Comparison of ENCODE assay signal across 8 mouse cellular contexts in the genomic region with DNA sequence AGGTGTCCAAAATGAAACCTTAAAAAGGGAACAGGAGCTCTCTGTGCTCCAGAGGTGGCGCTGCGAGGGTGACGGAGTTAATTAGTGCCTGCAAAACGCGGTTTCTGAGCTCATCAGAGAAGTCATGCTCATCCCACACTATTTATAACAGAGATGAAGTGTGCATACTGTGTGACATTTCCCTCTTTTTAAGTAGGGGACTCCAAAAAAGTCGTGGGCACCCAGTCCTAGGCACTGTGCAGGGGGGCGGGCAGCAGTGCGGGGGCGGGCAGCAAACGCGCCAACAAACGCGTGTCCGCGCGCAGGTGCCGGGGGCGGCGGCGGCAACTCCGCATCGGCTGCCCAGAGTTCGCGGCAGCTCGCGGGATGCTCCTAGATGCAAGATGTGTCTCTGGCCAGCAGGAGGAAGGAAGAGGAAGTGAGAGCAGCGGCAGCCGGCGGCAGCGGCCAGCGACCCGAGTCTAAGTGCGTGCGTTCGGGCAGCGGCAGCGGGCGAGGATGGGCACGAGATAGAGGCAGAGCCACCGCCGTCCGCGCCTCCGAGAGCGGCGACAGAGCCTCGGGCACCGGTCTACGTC. TPM values are rescaled to one million over a fixed set of nuclear protein-coding genes. Genes with fewer than 3 reads are reported as not detected.
DNase-seq lines count a peak whose midpoint lies in the region; ATAC-seq and TF ChIP-seq lines count a peak whose summit lies in the region.

A gene (plus strand): TSS at position 464 of the 578 bp plus-strand sequence.

- no peaks in the 10 kb centered on the region for H3K36me3 ChIP-seq in forebrain, embryonic 11.5 days (ENCODE audit: control insufficient read depth, insufficient read depth, low read length)
- no peaks in the 10 kb centered on the region for H3K36me3 ChIP-seq in heart, embryonic 13.5 days
- H3K36me3 ChIP-seq in kidney, embryonic 16.5 days (ENCODE audit: insufficient read depth, low read length): no peaks in the 10 kb centered on the region
- H3K36me3 ChIP-seq in liver, adult 2 months (ENCODE audit: control insufficient read depth, insufficient read depth, low read length): no peaks in the 10 kb centered on the region
- no peaks in the 10 kb centered on the region for H3K36me3 ChIP-seq in midbrain, postnatal 0 days (ENCODE audit: insufficient read depth, low read length)
- H3K36me3 ChIP-seq in stomach, embryonic 14.5 days (ENCODE audit: control insufficient read depth, insufficient read depth, low read length): no peaks in the 10 kb centered on the region

- H3K4me2 ChIP-seq in forebrain, embryonic 11.5 days (ENCODE audit: low read depth, low read length, severe bottlenecking): peak within 1 kb of the TSS; percentile 94
- peak within 1 kb of the TSS; percentile 98 for H3K4me2 ChIP-seq in heart, embryonic 13.5 days
- H3K4me2 ChIP-seq in kidney, embryonic 16.5 days (replicated peaks; ENCODE audit: low read depth, low read length): peak within 1 kb of the TSS; percentile 97
- peak within 1 kb of the TSS; percentile 94 for H3K4me2 ChIP-seq in midbrain, postnatal 0 days (ENCODE audit: low read depth, low read length, poor library complexity, severe bottlenecking)
- H3K4me2 ChIP-seq in stomach, embryonic 14.5 days (replicated peaks; ENCODE audit: low read depth, low read length): peak within 1 kb of the TSS; percentile 91

- peak; percentile 65 for TF ChIP-seq CTCF in liver, adult 2 months (IDR thresholded peaks at IDR 0.05; ENCODE audit: low read depth, low read length)
- peak; percentile 67 for TF ChIP-seq CTCF in midbrain, postnatal 0 days (IDR thresholded peaks at IDR 0.05)

- H3K27ac ChIP-seq in brown adipose tissue, adult 24 weeks (replicated peaks; ENCODE audit: low read depth, low read length): peak within 1 kb of the TSS; percentile 65
- H3K27ac ChIP-seq in forebrain, embryonic 11.5 days (ENCODE audit: low read depth, low read length): peak within 1 kb of the TSS; percentile 64; the same call in 1 of the 2 replicates
- peak within 1 kb of the TSS; percentile 77 for H3K27ac ChIP-seq in heart, embryonic 13.5 days (replicated peaks)
- peak within 1 kb of the TSS; percentile 51; the same call in 1 of the 2 replicates for H3K27ac ChIP-seq in kidney, embryonic 16.5 days (ENCODE audit: low read length)
- H3K27ac ChIP-seq in liver, adult 2 months (replicated peaks; ENCODE audit: insufficient read depth, low read depth, low read length): peak within 1 kb of the TSS; percentile 28; the same call in 1 of the 2 replicates
- peak within 1 kb of the TSS; percentile 67 for H3K27ac ChIP-seq in midbrain, postnatal 0 days (ENCODE audit: low read depth, low read length)
- peak within 1 kb of the TSS; percentile 48; the same call in 1 of the 2 replicates for H3K27ac ChIP-seq in stomach, embryonic 14.5 days (ENCODE audit: low read length)

- H3K27me3 ChIP-seq in forebrain, embryonic 11.5 days (ENCODE audit: control insufficient read depth, insufficient read depth, low read length): no peaks in the 10 kb centered on the region; the same call in 1 of the 2 replicates
- H3K27me3 ChIP-seq in heart, embryonic 13.5 days (replicated peaks): peaks cover 28% of the 10 kb centered on the region
- no peaks in the 10 kb centered on the region for H3K27me3 ChIP-seq in kidney, embryonic 16.5 days (ENCODE audit: insufficient read depth, low read length)
- no peaks in the 10 kb centered on the region for H3K27me3 ChIP-seq in liver, adult 2 months (ENCODE audit: control insufficient read depth, insufficient read depth, low read length)
- no peaks in the 10 kb centered on the region for H3K27me3 ChIP-seq in midbrain, postnatal 0 days (ENCODE audit: insufficient read depth, low read length)
- 0 out of 2 replicates have a peak, but pooled peaks cover 5% of the 10 kb centered on the region for H3K27me3 ChIP-seq in stomach, embryonic 14.5 days (ENCODE audit: control insufficient read depth, insufficient read depth, low read length)

- DNase-seq in CD4-positive helper T cell, adult 2 months (ENCODE audit: low read depth, low spot score): peak; percentile 87
- no peak for DNase-seq in forebrain, embryonic 11.5 days (ENCODE audit: low spot score)
- peak; percentile 62 for DNase-seq in liver, adult 2 months (ENCODE audit: extremely low read depth, low read depth, low spot score)
- DNase-seq in midbrain, postnatal 0 days (ENCODE audit: low spot score): peak; percentile 87

- TF ChIP-seq POLR2A in liver, adult 2 months (IDR thresholded peaks at IDR 0.05; ENCODE audit: extremely low read depth, insufficient read depth, low read length): no peak

- H3K9me3 ChIP-seq in forebrain, embryonic 11.5 days (ENCODE audit: control insufficient read depth, low read length): no peaks in the 10 kb centered on the region
- H3K9me3 ChIP-seq in heart, embryonic 13.5 days: no peaks in the 10 kb centered on the region
- no peaks in the 10 kb centered on the region for H3K9me3 ChIP-seq in kidney, embryonic 16.5 days (ENCODE audit: low read length)
- no peaks in the 10 kb centered on the region for H3K9me3 ChIP-seq in midbrain, postnatal 0 days (ENCODE audit: low read length)
- no peaks in the 10 kb centered on the region for H3K9me3 ChIP-seq in stomach, embryonic 14.5 days (ENCODE audit: control insufficient read depth, low read depth, low read length)

- H3K9ac ChIP-seq in forebrain, embryonic 11.5 days (ENCODE audit: low read length): peak within 1 kb of the TSS; percentile 78
- H3K9ac ChIP-seq in heart, embryonic 13.5 days: peak within 1 kb of the TSS; percentile 88
- H3K9ac ChIP-seq in kidney, embryonic 16.5 days (replicated peaks; ENCODE audit: low read length): peak within 1 kb of the TSS; percentile 77
- H3K9ac ChIP-seq in liver, adult 2 months (ENCODE audit: low read depth, low read length): peak within 1 kb of the TSS; percentile 73
- peak within 1 kb of the TSS; percentile 74 for H3K9ac ChIP-seq in midbrain, postnatal 0 days (replicated peaks; ENCODE audit: low read length, poor library complexity, severe bottlenecking)
- peak within 1 kb of the TSS; percentile 71 for H3K9ac ChIP-seq in stomach, embryonic 14.5 days (replicated peaks; ENCODE audit: low read depth, low read length)

- WGBS in forebrain, embryonic 11.5 days: under 1% methylated on average over 49 of the region's 49 CpGs
- WGBS in heart, embryonic 13.5 days: under 1% methylated on average over 44 of the region's 49 CpGs
- under 1% methylated on average over 36 of the region's 49 CpGs for WGBS in kidney, embryonic 16.5 days
- 1% methylated on average over 49 of the region's 49 CpGs for WGBS in liver, adult 2 months
- WGBS in midbrain, postnatal 0 days: under 1% methylated on average over 39 of the region's 49 CpGs
- 0% methylated on average over 48 of the region's 49 CpGs for WGBS in stomach, embryonic 14.5 days

- H3K4me3 ChIP-seq in brown adipose tissue, adult 24 weeks (ENCODE audit: insufficient read depth, low read depth, low read length): peak within 1 kb of the TSS; percentile 95
- peak within 1 kb of the TSS; percentile 70 for H3K4me3 ChIP-seq in forebrain, embryonic 11.5 days (ENCODE audit: low read depth, low read length)
- H3K4me3 ChIP-seq in heart, embryonic 13.5 days: peak within 1 kb of the TSS; percentile 82
- H3K4me3 ChIP-seq in kidney, embryonic 16.5 days (ENCODE audit: low read length): peak within 1 kb of the TSS; percentile 72
- peak within 1 kb of the TSS; percentile 68 for H3K4me3 ChIP-seq in liver, adult 2 months (ENCODE audit: insufficient read depth, low read depth, low read length)
- peak within 1 kb of the TSS; percentile 87 for H3K4me3 ChIP-seq in midbrain, postnatal 0 days (ENCODE audit: low read depth, low read length)
- peak within 1 kb of the TSS; percentile 74 for H3K4me3 ChIP-seq in stomach, embryonic 14.5 days (ENCODE audit: low read depth, low read length)

- peak; percentile 78 for ATAC-seq in forebrain, embryonic 11.5 days (replicated peaks; ENCODE audit: low FRiP score)
- ATAC-seq in heart, embryonic 13.5 days (ENCODE audit: extremely low read depth, insufficient number of reproducible peaks, low FRiP score, low TSS enrichment): no peak
- peak; percentile 82 for ATAC-seq in kidney, embryonic 16.5 days (ENCODE audit: low FRiP score, low TSS enrichment)
- ATAC-seq in midbrain, postnatal 0 days (ENCODE audit: low FRiP score): peak; percentile 77
- ATAC-seq in stomach, embryonic 14.5 days (ENCODE audit: insufficient number of reproducible peaks, insufficient read depth, low FRiP score, low read depth): peak; percentile 55

- no peaks in the 10 kb centered on the region for H3K79me2 ChIP-seq in liver, adult 2 months (ENCODE audit: control insufficient read depth, insufficient read depth, low read length)

- H3K4me1 ChIP-seq in brown adipose tissue, adult 24 weeks (ENCODE audit: control insufficient read depth, insufficient read depth, insufficient read length, low read length): peaks cover 16% of the 10 kb centered on the region
- peaks cover 3% of the 10 kb centered on the region; the same call in 1 of the 2 replicates for H3K4me1 ChIP-seq in forebrain, embryonic 11.5 days (replicated peaks; ENCODE audit: control insufficient read depth, insufficient read depth, low read length)
- peaks cover 13% of the 10 kb centered on the region for H3K4me1 ChIP-seq in heart, embryonic 13.5 days
- peaks cover 12% of the 10 kb centered on the region for H3K4me1 ChIP-seq in kidney, embryonic 16.5 days (ENCODE audit: insufficient read depth, low read length)
- no peaks in the 10 kb centered on the region for H3K4me1 ChIP-seq in liver, adult 2 months (ENCODE audit: control insufficient read depth, insufficient read depth, low read length)
- no peaks in the 10 kb centered on the region for H3K4me1 ChIP-seq in midbrain, postnatal 0 days (ENCODE audit: insufficient read depth, low read length)
- H3K4me1 ChIP-seq in stomach, embryonic 14.5 days (ENCODE audit: control insufficient read depth, insufficient read depth, low read length): 0 out of 2 replicates have a peak, but pooled peaks cover 3% of the 10 kb centered on the region

RNA-seq across cellular contexts. Expression of the gene that starts here (rescaled TPM):
- polyA plus RNA-seq in brown adipose tissue, adult 24 weeks (2012; ENCODE audit: insufficient read depth, insufficient read length, missing spikeins): 1.7 and 2.0 TPM in 2 replicates
- 12.3 and 12.8 TPM in 2 replicates for polyA plus RNA-seq in forebrain, embryonic 11.5 days (2014; fragmentation: Nextera tagmentation; extraction: Ambion mirVana)
- polyA plus RNA-seq in heart, embryonic 13.5 days (2015; fragmentation: Nextera tagmentation; extraction: Ambion mirVana): 9.3 and 9.5 TPM in 2 replicates
- polyA plus RNA-seq in kidney, embryonic 16.5 days (2015; fragmentation: Nextera tagmentation; extraction: Ambion mirVana): 16.5 and 16.8 TPM in 2 replicates
- total RNA-seq in liver, adult 2 months (2014; rRNA removed): 4.3 and 6.7 TPM in 2 replicates
- 1.1 and 1.2 TPM in 2 replicates for polyA plus RNA-seq in liver, adult 2 months (2012; rRNA removed)
- total RNA-seq in midbrain, postnatal 0 days (2014; rRNA removed): 31.9 and 36.4 TPM in 2 replicates
- polyA plus RNA-seq in midbrain, postnatal 0 days (2015; fragmentation: Nextera tagmentation; extraction: Ambion mirVana): 35.0 and 35.2 TPM in 2 replicates
- polyA plus RNA-seq in stomach, embryonic 14.5 days (2014; fragmentation: Nextera tagmentation; extraction: Ambion mirVana): 12.2 and 12.9 TPM in 2 replicates
